Mouse (Mus musculus) neural tube, embryonic 10.5 days (tissue): ENCODE data around the gene Sgsm2.
A peak's percentile ranks its signal among the peaks of the same experiment; 100 is the strongest.

ENCODE experiments used
- DNase-seq: peaks from one replicate; pipeline ENCODE4 v3.0.0-alpha.2; 2017; ENCODE audit warnings: low spot score; ENCODE audit errors: extremely low spot score

The Sgsm2 gene

DNA sequence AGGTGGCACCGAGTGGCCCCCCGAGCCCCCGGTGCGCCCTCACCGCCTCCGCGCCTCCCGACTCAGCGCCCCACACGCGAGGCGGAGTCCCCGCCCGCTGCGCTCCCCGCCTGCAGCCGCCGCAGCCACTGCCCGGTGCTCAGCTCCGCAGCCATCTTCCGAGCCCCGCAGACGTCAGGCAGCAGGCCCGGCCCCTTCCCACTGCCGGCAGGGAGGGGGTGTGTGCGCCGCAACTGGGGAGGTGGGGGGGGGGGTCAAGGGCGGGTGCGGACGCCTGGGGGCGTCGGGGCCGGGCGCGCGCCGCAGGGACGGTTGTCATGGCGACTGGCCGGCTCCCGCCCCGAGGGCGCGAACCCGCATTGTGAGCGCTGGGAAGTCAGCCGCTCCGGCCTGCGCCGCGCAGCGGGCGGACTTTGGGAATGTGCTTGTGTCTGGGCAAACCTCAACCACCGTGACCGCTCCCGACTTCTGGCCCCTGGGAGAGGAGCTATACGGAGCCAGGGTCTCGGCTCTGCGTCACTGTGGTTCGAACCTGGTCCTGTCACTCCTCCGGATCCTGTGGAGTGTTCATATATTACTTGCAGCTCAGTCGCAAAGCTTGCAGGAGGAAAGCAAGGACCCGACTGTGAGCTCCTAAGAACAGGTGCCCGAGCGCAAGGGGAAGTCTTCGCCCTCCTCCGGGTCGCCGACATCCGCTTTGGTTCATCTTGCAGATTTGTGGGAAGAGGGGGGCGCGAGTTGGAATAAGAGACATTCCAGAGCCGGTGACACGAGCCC is at the start of gene Sgsm2:
Gene Sgsm2 (minus strand): TSS at position 160 of the 777 bp plus-strand sequence.
- peak; percentile 84 for DNase-seq

DNA sequence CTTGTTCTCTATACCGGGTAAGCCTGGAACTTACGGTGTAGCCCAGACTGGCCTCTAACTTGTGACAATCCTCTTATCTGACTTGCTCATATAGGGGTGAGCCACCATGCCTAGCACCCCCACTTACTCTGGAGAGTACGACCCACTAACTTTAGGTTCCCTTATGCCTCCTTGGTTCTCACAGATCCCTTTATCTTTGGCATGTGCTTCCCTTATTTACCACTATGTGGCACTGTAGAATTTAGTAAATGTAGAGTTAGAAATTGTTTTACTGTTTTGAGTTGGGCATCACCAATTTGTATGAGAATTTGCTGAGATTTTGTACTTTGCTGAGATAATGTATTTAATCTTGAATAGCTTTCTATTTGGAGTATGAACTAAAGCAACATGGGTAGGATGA is 49.5 kb upstream of the Sgsm2 start:
- DNase-seq: no peak

GRCm38 (mm10) chr11:74930391-74930790 is 33.5 kb upstream of the Sgsm2 start:
- DNase-seq: no peak

GRCm38 (mm10) chr11:74929111-74929510 is 32.3 kb upstream of the Sgsm2 start:
- no peak for DNase-seq

GRCm38 (mm10) chr11:74927236-74927725 is 30.4 kb upstream of the Sgsm2 start:
- DNase-seq: no peak

DNA sequence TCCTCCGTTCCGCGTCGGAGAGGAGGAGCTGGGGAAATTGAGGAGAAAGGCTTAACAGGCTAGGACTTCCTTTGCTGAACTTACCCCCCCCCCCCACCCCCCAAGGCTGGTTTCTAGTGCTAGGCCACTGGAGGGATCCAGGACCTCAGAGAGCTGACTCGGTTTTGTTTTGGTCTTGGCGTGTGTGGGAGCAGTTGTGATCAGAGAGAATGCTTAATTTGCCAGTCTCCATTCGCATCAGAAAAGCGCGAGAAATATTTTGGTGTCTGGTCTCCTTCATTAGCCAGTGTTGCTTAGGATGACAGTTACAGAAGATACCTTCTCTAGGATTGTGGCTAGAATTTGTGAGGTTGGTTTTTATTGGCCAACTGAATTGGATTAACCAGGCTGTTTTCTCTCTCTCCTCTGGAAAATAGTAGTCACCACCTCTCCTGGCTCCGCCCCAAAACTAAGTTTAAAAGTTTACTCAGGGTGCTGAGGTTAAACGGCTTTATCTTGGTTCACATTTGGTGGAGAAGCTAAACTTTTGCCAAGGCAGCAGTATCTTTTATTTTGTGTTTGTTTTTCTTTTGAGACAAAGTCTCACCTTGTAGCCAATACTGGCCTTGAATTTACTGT is 29.6 kb upstream of the Sgsm2 start:
- no peak for DNase-seq

- DNase-seq: peak; percentile 99
These were observed 28.9 kb upstream of the Sgsm2 start, which contains the start of the genes Smg6 and Srr for GRCm38 (mm10) chr11:74925577-74926387. Smg6 (plus strand) TSS chr11:74925823. Srr (minus strand) TSS chr11:74925948.

- DNase-seq: no peak
These were observed 27.3 kb upstream of the Sgsm2 start for GRCm38 (mm10) chr11:74924149-74924548.

GRCm38 (mm10) chr11:74919249-74919648 is 22.4 kb upstream of the Sgsm2 start:
- no peak for DNase-seq

- no peak for DNase-seq
These were observed 15.6 kb upstream of the Sgsm2 start for GRCm38 (mm10) chr11:74912492-74912891.

DNA sequence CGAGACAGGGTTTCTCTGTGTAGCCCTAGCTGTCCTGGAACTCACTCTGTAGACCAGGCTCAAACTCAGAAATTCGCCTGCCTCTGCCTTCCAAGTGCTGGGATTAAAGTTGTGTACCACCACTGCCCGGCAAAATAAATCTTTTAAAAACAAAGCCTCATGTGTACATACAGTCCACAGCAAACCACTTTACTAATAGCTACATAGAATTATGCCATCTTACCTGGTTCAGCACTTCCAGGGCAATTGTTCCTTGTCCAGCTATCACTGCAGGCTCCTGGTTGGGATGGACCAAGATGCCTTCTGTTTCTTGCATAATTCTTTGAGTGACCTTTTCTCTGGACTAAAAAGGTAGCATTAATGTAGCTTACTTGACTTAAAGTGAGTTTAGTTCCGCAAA is 13.1 kb upstream of the Sgsm2 start:
- no peak for DNase-seq

DNA sequence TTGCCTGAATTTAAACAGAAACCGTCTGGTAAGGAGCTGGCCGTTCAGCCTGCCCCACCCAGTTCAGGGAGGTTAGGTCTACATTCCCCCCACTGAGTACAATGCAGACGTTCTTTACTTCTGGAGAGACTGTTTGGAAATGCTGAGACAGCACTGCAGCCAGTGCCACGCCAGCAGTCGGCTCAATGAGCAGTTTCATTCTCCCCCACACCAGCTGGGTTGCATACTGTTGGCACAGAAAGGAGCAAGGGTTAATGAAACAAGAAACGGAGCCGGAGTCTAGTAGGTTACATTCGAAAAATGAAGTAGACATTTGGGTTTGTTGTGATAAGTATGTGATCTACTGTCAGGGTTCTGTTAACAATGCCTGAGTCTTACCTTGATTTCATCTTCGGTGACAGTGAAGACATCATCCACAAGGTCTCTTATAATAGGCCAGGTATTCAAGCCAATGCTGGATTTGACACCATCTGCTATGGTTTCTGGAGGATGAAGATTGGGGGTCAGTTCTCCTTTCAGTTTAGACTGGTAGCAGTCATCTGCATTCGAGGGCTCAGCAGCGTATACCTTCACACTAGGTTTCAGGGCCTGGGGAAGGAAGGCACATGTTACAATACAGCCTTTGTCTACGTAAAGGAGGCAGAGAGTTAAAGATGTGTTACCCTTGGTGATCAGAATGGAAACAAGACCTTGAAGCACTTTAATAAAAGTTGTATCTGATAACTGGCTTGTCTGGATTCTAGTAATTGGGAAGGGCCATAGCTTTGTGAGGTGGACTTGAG is 11.9 kb upstream of the Sgsm2 start:
- no peak for DNase-seq

GRCm38 (mm10) chr11:74907850-74908249 is 11.0 kb upstream of the Sgsm2 start:
- DNase-seq: no peak

DNA sequence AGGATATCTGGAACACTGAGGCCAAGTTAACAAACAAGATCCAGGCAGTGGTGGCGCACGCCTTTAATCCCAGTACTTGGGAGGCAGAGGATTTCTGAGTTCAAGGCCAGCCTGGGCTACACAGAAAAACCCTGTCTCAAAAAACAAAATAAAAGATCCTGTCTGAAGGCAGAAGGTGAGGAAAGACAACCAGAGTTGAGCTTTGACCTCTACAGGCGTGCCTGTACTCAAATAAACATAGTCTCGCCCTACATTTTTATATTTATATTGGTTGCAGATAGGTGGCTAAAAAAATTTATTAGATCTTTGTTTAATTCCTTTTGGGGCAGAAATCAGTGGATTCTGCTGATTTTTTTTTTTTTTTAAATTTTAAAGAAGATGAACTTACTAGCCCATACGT is 5.6 kb upstream of the Sgsm2 start:
- no peak for DNase-seq

DNA sequence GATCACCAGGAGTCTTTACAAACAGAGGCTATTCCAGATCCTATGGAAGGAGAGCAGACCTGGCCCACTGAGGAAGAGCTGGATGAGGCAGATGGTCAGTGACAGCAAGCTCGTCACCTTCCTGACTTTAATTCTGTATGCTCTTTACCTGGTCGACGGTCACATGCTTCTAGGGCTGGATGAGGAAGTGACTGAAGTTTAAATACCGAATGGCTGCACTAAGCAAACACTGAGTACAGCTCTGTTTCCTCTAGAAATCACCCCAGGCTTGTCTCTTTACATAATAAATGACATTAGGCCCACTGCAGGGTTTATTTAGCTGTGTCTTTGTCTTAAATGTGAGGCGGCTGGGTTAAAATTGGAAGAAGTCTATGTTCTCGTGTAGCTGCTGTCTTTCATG is 4.7 kb upstream of the Sgsm2 start:
- no peak for DNase-seq

GRCm38 (mm10) chr11:74898517-74898827 is 1.6 kb upstream of the Sgsm2 start:
- DNase-seq: no peak

GRCm38 (mm10) chr11:74897678-74898516 is 1.0 kb upstream of the Sgsm2 start, which contains the start of gene Tsr1:
Tsr1 (plus strand) TSS chr11:74898071.
- DNase-seq: peak; percentile 90

DNA sequence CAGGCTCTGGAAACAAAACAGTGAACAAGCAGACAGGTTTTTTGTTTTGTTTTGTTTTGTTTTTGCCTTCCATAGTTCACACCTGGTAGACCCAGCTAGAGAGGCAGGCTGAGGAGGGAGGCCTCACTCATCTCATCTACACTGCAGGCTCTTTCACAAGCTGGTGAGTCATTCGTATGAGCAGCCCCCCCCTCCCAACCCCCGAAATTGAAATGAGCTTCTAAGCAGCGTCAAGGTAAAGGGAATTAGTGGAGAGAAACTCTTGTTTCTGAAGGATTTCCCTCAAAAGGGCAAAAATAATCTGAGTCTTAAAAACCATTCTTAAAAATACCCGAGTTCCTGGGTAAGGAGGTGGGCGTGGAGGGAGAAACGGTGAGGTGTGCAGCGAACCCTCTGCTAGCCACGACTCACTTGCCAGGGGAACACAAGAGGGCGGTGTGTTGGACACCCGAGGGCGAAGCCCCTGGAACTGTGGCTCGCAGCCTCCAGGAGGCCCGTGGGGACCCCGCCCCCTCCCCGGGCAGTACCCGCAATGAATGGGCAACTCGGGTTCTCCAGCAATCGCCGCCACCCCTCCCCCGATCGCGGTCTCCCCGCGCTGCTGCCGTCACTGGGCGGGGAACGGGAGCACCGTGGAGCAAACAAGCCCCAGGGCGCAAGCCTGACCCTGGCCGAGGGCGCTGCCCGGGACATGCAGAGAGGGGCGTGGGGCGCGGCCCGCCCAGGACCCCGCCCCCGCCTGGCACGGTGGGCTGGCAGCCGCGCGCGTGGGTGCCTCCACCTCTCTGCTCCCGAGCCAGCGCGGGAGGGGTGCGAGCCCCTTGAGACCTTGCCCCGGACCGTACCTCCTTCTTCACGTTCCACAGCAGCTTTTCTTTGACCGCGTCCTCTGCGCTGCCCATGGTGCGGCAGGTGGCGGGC is 620 bp downstream of the Sgsm2 start:
- DNase-seq: peak; percentile 72

DNA sequence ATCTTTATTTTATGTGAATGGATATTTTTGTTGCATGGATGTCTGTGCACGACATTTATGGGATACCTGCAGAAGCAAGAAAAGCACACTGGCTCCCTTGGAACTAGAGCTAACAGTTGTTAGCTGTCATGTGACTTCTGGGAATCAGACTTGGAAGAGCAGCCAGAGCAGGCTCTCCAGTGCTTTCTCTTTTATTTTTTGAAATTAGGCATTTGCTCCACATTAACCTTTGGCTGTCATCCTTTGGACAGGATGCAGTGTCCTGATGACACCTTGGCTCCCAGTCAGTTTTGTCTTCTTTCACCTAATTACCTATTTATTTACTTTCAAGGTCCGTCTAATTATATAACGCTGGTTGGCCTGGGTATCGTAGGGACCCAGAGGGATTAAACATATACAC is 2.2 kb downstream of the Sgsm2 start:
- DNase-seq: no peak
